Mouse (Mus musculus): ENCODE results near the gene Lamtor3.

DNA sequence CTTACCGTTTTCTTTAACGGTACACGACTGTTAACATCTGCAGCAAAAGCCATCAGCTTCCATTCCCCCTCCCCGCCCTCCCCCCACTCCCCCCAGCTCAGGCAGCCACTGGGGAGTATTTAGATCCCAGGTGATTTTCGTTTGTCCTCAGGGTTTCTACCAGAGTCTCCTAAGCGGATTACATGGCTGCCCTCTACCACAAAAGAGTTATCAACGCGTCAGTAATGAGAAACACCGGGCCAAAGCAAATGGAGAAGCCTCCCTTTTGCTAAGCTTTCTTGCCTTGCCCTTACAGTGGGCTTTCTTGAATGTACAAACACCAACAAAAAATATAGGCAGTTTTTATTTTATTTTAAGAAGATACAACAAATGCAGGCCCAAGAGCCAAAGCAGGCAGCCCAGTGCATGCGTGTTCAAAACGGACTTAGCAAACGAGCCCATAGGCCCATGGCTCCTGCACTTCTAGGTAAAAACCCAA, 573 bp upstream of the Lamtor3 start:
- TF ChIP-seq CTCF (conservative IDR thresholded peaks at IDR 0.05; ENCODE audit: low read length) (no peak), POU5F1 (IDR thresholded peaks at IDR 0.05; ENCODE audit: borderline replicate concordance, low read length) (no peak)
